ENCODE assay signal across 24 mouse cellular contexts in genomic region chr8:125660397-125660796, GRCm38 (mm10). TPM values are rescaled to one million over a fixed set of nuclear protein-coding genes. Genes with fewer than 3 reads are reported as not detected.
A peak's percentile ranks its signal among the peaks of the same experiment; 100 is the strongest.
DNase-seq lines count a peak whose midpoint lies in the region; ATAC-seq and TF ChIP-seq lines count a peak whose summit lies in the region.
"Had no signal": no experiment of that assay in that cellular context is flagged by ENCODE, and none has a peak within 500 bp of the region (broad histone marks: within the 10 kb centered on the region; RNA-seq: fewer than 3 reads in every experiment).

No protein-coding gene starts in this region.

- TF ChIP-seq POLR2A in lung, adult 2 months (IDR thresholded peaks at IDR 0.05; ENCODE audit: borderline replicate concordance, extremely low read depth, low read depth, low read length): no peak

- DNase-seq in hindbrain, embryonic 10.5 days (ENCODE audit: low spot score): peak; percentile 23
- no peak for DNase-seq in lung, postnatal 0 days (ENCODE audit: low spot score)
- no peak for DNase-seq in lung, adult 2 months
- DNase-seq in hindbrain, embryonic 14.5 days (ENCODE audit: low spot score): no peak
- DNase-seq in retina, embryonic 14.5 days (ENCODE audit: low spot score): peak; percentile 76
- no peak for DNase-seq in thymus, postnatal 0 days (ENCODE audit: low spot score)
- DNase-seq: adrenal gland, postnatal 36 days; cerebellum, adult 9-10 months; forebrain, postnatal 0 days; gastrocnemius, postnatal 25 days; heart, adult 2 months; kidney, adult 2 months; layer of hippocampus, adult 9-11 months; liver; thymus, adult 18-20 months had no signal

- no peaks in the 10 kb centered on the region for H3K36me3 ChIP-seq in hindbrain, embryonic 10.5 days
- H3K36me3 ChIP-seq in hindbrain, embryonic 13.5 days: no peaks in the 10 kb centered on the region
- H3K36me3 ChIP-seq in lung, postnatal 0 days (ENCODE audit: insufficient read depth, low read length): no peaks in the 10 kb centered on the region
- H3K36me3 ChIP-seq in hindbrain, embryonic 14.5 days (replicated peaks; ENCODE audit: control insufficient read depth, insufficient read depth): no peaks in the 10 kb centered on the region
- H3K36me3 ChIP-seq: limb, embryonic 10.5 days; liver, embryonic 15.5 days; neural tube, embryonic 15.5 days had no signal

- no peak overlapping the region for H3K9ac ChIP-seq in hindbrain, embryonic 13.5 days
- H3K9ac ChIP-seq in lung, postnatal 0 days (replicated peaks; ENCODE audit: low read depth): no peak overlapping the region
- no peak overlapping the region for H3K9ac ChIP-seq in hindbrain, embryonic 14.5 days
- H3K9ac ChIP-seq: forebrain, postnatal 0 days; liver, embryonic 15.5 days; neural tube, embryonic 15.5 days had no signal

- WGBS in hindbrain, embryonic 10.5 days: 76% methylated on average over 6 of the region's 6 CpGs
- 54% methylated on average over 6 of the region's 6 CpGs for WGBS in hindbrain, embryonic 13.5 days
- 51% methylated on average over 6 of the region's 6 CpGs for WGBS in lung, postnatal 0 days
- 83% methylated on average over 6 of the region's 6 CpGs for WGBS in lung, adult 2 months
- WGBS in hindbrain, embryonic 14.5 days: 62% methylated on average over 6 of the region's 6 CpGs

- H3K4me3 ChIP-seq in hindbrain, embryonic 10.5 days: no peak overlapping the region
- no peak overlapping the region for H3K4me3 ChIP-seq in hindbrain, embryonic 13.5 days
- no peak overlapping the region for H3K4me3 ChIP-seq in lung, postnatal 0 days (ENCODE audit: low read depth, low read length)
- H3K4me3 ChIP-seq in lung, adult 2 months (replicated peaks; ENCODE audit: extremely low read depth, low read depth, low read length): no peak overlapping the region
- H3K4me3 ChIP-seq in hindbrain, embryonic 14.5 days (replicated peaks; ENCODE audit: low read length): no peak overlapping the region
- H3K4me3 ChIP-seq: heart, adult 2 months; left cerebral cortex, adult 2 months; limb, embryonic 10.5 days; liver, embryonic 15.5 days; neural tube, embryonic 15.5 days had no signal

- H3K4me1 ChIP-seq in hindbrain, embryonic 10.5 days (replicated peaks): peaks cover 33% of the 10 kb centered on the region
- peaks cover 28% of the 10 kb centered on the region for H3K4me1 ChIP-seq in hindbrain, embryonic 13.5 days (replicated peaks)
- H3K4me1 ChIP-seq in lung, postnatal 0 days (ENCODE audit: insufficient read depth, low read depth, low read length): no peaks in the 10 kb centered on the region
- H3K4me1 ChIP-seq in lung, adult 2 months (ENCODE audit: control insufficient read depth, insufficient read depth, low read length): no peaks in the 10 kb centered on the region
- H3K4me1 ChIP-seq in hindbrain, embryonic 14.5 days (replicated peaks; ENCODE audit: control insufficient read depth, insufficient read depth, low read length): peaks cover 16% of the 10 kb centered on the region; the same call in 1 of the 2 replicates
- H3K4me1 ChIP-seq: limb, embryonic 10.5 days; liver, embryonic 15.5 days had no signal

- 0 out of 2 replicates have a peak, but pooled peaks cover 3% of the 10 kb centered on the region for H3K27me3 ChIP-seq in hindbrain, embryonic 10.5 days (ENCODE audit: insufficient read depth, poor library complexity, severe bottlenecking)
- no peaks in the 10 kb centered on the region for H3K27me3 ChIP-seq in hindbrain, embryonic 13.5 days
- H3K27me3 ChIP-seq in lung, postnatal 0 days (replicated peaks; ENCODE audit: insufficient read depth, low read length): no peaks in the 10 kb centered on the region
- H3K27me3 ChIP-seq in hindbrain, embryonic 14.5 days (ENCODE audit: control insufficient read depth, insufficient read depth, low read length): no peaks in the 10 kb centered on the region
- H3K27me3 ChIP-seq: liver, embryonic 15.5 days; neural tube, embryonic 15.5 days; Patski had no signal

- no peak for TF ChIP-seq EP300 in lung, postnatal 0 days (IDR thresholded peaks at IDR 0.05)

- ATAC-seq in hindbrain, embryonic 13.5 days (ENCODE audit: low FRiP score): no peak
- peak; percentile 30; the same call in 1 of the 2 replicates for ATAC-seq in lung, postnatal 0 days
- ATAC-seq in hindbrain, embryonic 14.5 days (ENCODE audit: low FRiP score): 0 out of 2 replicates have a peak, but pooled peaks have one; percentile 21
- ATAC-seq: forebrain, postnatal 0 days; inflammation-experienced regulatory T-cells, adult 6 months; midbrain, embryonic 16.5 days; Patski had no signal

- no peak for TF ChIP-seq CTCF in lung, postnatal 0 days (IDR thresholded peaks at IDR 0.05)
- no peak for TF ChIP-seq CTCF in lung, adult 2 months (IDR thresholded peaks at IDR 0.05; ENCODE audit: insufficient read depth, low read length)

- H3K4me2 ChIP-seq in hindbrain, embryonic 13.5 days: no peak overlapping the region
- H3K4me2 ChIP-seq in lung, postnatal 0 days (replicated peaks; ENCODE audit: low read depth, low read length): no peak overlapping the region
- no peak overlapping the region for H3K4me2 ChIP-seq in hindbrain, embryonic 14.5 days (replicated peaks)
- H3K4me2 ChIP-seq: liver, embryonic 15.5 days; neural tube, embryonic 15.5 days had no signal

- no peaks in the 10 kb centered on the region for H3K9me3 ChIP-seq in hindbrain, embryonic 10.5 days
- no peaks in the 10 kb centered on the region for H3K9me3 ChIP-seq in hindbrain, embryonic 13.5 days
- no peaks in the 10 kb centered on the region for H3K9me3 ChIP-seq in lung, postnatal 0 days (ENCODE audit: low read length)
- no peaks in the 10 kb centered on the region for H3K9me3 ChIP-seq in hindbrain, embryonic 14.5 days (ENCODE audit: control insufficient read depth, low read length)
- H3K9me3 ChIP-seq: limb, embryonic 10.5 days; liver, embryonic 15.5 days; neural tube, embryonic 15.5 days had no signal

- peak overlapping the region; percentile 50 for H3K27ac ChIP-seq in hindbrain, embryonic 10.5 days
- no peak overlapping the region for H3K27ac ChIP-seq in hindbrain, embryonic 13.5 days
- no peak overlapping the region for H3K27ac ChIP-seq in lung, postnatal 0 days (ENCODE audit: low read length)
- H3K27ac ChIP-seq in hindbrain, embryonic 14.5 days: no peak overlapping the region
- H3K27ac ChIP-seq: heart, adult 2 months; kidney, postnatal 0 days; left cerebral cortex, adult 2 months; limb, embryonic 10.5 days; liver, embryonic 15.5 days; neural tube, embryonic 15.5 days had no signal

RNA-seq across cellular contexts. Expression of gene Map10, which starts 9.2 kb away (rescaled TPM):
- 6.0 and 8.0 TPM in 2 replicates for polyA plus RNA-seq in hindbrain, embryonic 10.5 days (2016; fragmentation: Nextera tagmentation; extraction: Ambion mirVana)
- polyA plus RNA-seq in hindbrain, embryonic 13.5 days (2015; fragmentation: Nextera tagmentation; extraction: Ambion mirVana): 7.0 and 8.0 TPM in 2 replicates
- 3.6 and 3.7 TPM in 2 replicates for polyA plus RNA-seq in lung, postnatal 0 days (2015; fragmentation: Nextera tagmentation; extraction: Ambion mirVana)
- 2.0 and 2.6 TPM in 2 replicates for polyA plus RNA-seq in lung, adult 2 months (2012; rRNA removed)
- 8.7 and 10.2 TPM in 2 replicates for polyA plus RNA-seq in hindbrain, embryonic 14.5 days (2014; fragmentation: Nextera tagmentation; extraction: Ambion mirVana)
- polyA plus RNA-seq in thymus, postnatal 0 days (2015; fragmentation: Nextera tagmentation; extraction: Ambion mirVana): 2.5 and 3.5 TPM in 2 replicates
- polyA plus RNA-seq: Patski had no signal

Comparison
In these comparisons a context has a peak if more than half of its experiments do, and no peak if none do; other contexts are left out.
1. DNase-seq: peak in hindbrain, embryonic 10.5 days (single experiment) and retina, embryonic 14.5 days (single experiment); none in lung, postnatal 0 days (single experiment), lung, adult 2 months (single experiment), hindbrain, embryonic 14.5 days (single experiment) and thymus, postnatal 0 days (single experiment).